Mouse (Mus musculus): ENCODE results near the gene Gsto2.
"Not testable (repeated sequence)": the region's sequence is repeated elsewhere in the genome, so short reads cannot be mapped to it uniquely, and the experiment has no call there.

Gene Gsto2

DNA sequence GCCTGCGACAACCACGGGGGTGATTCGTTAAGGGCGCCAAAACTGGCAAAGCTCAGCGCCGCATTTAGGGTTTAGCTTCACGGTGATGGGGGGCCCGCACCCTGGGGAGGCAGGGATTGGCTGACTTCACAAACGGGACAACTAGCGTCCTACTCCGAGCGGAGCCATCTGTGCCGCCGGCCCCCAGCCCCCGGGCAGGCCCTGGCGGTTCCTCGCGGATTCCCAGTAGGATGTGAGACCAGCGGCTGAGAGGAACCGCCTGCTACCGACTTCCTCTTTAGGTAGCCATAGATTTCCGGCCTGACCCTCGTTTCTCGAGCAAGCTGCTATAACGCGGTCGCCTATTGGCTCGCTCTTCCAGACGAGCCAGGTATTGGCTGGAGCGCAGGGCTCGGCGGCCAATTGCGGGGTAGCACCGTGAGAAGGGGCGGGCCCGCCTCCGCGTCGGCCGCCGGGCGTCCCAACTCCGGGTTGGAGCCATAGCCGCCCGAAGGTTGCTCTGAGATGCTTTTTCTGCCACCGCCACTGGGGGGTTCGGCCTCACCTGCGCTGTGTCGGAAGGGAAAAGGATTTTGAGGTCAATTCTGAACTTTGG lies at the start of gene Gsto2:
Gene Gsto2, plus strand, starts transcription at position 182 of the 595 bp plus-strand sequence.
- DNase-seq = peak; percentile 92

DNA sequence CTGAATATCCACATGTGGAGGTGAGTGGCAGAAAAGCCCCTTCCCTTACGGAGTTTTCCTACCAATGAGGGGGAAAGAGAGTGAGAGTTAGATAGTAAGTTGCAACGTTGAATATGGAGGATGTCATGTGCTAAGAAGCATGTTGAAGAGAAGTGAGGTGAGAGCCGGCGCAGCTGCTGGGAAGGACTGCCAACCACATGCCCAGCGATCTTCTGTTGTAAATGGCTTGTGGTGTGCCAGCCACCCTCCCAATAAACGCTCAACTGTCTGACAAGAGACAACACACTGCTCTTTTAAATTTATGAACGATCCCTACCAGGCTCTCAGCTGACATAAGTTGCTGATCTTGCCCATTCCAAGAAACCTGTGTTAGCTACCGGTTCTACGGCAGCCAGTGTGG lies 47.6 kb upstream of the Gsto2 start:
- no peak for DNase-seq

DNA sequence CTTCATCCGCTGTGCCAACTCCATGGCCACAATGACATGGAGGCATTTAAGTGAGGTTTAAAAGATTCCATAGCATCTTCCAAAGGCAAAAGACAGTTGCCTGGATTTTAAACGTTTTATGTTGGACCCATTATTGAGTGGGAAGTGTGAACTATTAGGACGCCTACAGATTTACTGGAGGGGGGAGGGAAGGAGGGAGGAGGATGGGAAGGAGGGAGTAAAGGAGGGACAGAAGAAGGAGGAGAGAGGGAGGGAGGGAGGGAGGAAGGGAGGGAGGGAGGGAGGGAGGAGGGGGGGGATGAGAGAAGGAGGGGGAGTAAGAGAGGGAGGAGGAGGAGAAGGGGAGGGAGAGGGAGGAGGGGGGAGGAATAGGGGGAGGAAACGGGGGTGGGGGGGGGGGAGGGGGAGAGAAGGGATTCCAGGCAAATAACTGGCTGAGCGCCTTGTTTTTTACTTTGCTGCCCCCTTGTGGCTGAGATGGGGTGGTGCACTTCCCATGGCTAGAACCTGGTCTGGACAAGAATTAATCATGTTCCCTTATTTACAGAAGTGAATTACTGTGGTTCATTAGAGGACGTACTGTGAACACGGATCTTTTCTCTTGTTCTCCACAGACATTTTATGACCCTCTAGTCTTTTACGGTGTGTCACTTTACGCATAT lies 44.4 kb upstream of the Gsto2 start:
- peak; percentile 70 for DNase-seq

DNA sequence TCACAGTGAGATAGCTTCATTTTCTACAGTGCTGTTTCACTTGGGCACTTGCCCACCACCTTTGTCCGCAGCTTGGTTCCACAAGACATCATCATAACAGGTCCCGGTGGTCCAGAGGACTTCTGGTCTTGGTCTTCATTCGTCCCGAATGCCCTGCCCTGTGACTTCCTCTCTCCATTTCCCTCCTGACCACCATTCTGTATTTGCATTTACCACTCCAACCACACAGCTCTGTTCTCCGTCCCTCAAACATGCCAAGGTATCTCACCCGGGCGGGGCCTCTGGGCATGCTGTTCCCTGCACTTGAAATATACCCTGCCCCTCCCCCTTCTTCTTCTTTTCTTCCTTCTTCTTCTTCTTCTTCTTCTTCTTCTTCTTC lies 43.9 kb upstream of the Gsto2 start:
- DNase-seq = no peak

DNA sequence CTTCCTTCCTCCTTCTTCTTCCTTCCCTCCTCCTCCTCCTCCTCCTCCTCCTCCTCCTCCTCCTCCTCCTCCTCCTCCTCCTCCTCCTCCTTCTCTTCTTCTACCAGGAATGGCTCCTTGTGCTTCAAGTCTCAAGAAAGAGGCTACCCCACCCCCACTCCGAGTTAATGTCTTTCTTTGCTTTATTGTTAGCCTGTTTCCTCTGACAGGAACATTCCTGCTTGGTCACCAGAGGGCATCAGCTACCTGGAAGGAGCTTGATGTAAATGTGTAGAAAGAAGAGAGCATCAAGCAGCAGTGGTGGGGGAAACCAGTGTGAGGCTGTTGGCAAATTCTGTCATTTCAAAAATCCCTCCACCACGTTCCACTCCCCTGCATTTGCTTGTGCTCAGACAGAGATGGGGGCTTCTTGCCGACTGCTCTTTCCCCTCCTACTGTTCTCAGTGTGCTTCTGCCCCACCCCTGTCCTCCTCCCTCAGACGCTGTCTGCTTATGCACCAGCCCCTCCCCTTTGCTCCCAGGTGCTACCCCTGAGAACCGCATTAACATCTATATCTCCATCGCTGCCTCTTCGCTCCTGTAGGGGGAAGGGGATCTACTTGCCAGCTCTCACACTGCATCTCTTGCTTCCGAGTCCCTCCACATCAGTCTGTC lies 43.1 kb upstream of the Gsto2 start:
- DNase-seq = no peak

DNA sequence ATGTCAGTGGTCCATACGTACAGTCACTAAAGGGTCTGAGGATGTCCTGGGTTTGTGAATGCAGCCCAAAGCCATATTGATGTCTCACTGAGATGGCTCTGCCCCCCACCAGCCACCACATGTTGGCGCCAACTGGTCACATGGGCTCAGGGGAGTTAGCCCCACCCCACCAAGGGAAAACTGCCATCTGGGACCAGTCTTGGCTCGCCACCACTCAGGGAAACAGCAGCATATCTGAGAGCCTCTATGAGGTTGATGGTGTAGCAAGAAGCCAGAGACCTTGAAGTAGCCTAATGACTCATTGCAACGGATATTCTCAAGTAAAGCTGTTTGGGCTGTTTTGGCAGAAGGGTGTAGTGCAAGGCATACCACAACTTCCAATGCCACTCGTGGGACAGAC lies 41.3 kb upstream of the Gsto2 start:
- no peak for DNase-seq

DNA sequence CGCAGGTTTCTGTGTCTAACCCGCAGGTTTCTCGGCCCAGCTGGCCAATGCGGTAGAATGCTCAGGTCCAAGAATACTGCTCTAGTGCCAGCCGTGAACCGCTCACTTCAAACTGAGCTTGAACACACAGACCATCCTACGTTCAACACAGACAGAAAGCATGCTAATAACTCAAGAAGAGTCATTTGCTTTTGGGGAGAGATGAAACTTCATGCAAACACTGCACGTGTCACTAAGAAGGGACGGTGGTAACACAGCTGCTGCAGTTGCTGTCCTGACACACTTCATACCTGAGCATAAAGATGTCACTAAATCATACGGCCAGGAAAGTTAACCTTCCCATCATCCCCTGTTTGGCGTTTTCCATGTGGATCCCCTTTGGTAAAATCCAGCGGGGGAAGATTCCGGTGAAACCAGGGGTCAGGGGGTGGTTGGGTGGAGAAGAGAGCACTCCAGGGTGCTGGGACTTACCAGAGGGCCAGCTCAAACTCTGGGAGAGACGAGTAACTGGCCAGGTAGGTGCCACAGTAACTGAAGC lies 35.4 kb upstream of the Gsto2 start:
- no peak for DNase-seq

DNA sequence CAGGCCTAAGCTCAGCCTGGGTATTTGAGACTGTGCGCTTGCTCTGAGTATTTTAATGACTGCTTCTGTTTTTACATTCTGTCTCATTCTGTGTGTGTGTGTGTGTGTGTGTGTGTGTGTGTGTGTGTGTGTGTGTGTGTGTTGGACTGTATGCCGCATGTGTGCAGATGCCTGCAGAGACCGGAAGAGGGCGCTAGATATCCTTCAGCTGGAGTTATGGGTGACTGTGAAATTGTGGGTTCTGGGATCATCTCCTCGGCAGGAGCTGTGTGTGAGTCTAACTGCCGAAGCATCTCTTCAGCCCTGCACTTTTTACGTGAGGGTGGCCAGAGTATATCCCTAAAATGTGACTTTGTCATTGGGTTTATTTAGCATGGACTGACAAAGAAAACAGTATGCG lies 34.2 kb upstream of the Gsto2 start:
- DNase-seq = no peak

DNA sequence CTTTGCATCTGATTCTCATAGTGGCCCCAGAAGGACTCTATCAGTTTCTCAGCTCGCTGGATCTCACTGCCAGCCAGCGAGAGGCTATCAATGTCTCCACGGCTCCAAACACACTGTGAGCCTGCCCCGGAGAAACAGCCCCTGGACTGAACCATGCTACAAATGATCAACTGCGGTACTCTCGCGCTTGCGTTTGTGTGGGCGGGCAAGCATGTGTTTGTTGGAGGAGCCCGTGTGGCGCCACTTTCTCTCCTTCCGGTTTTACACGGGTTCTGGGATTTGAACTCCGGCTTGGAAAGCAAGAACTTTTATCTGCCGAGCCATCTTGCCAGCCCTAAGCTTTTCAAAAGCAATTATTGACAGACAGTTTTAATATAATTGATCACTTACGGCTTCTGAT lies 33.0 kb upstream of the Gsto2 start:
- DNase-seq = no peak

DNA sequence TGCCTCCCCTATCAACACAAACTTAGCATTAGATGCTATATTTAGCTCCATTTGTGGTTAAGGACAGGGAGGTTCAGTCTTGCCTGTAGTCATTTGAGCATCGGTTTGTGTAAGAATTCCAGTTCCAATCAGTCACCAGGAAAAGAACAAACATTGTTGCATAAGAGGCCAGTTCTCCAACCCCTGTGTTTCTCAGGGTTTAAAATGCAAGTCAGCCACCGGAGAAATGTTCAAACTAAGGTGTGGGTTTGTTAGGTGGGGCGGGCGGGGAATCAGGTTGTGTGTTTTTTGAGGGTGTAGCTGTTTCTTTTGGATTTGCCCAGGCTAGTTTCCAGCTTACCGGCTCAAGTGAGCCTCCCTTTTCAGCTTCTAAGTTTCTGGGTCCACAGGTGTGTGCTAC lies 30.7 kb upstream of the Gsto2 start:
- DNase-seq = no peak

DNA sequence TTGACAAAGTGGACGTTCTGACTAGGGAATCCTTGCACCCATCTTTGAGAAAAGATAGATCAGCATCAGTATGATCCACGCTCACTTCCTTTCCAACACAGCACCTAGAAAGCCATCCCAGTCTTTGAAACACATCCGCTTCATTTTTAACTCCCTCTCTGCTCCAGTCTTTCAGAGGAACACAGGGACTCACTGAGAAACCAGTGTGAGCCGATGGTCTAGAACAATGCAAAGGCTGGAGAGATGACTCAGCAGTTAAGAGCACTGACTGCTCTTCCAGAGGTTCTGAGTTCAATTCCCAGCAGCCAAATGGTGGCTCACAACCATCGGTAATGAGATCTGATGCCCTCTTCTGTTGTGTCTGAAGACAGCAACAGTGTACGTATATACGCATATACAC lies 29.6 kb upstream of the Gsto2 start:
- no peak for DNase-seq

DNA sequence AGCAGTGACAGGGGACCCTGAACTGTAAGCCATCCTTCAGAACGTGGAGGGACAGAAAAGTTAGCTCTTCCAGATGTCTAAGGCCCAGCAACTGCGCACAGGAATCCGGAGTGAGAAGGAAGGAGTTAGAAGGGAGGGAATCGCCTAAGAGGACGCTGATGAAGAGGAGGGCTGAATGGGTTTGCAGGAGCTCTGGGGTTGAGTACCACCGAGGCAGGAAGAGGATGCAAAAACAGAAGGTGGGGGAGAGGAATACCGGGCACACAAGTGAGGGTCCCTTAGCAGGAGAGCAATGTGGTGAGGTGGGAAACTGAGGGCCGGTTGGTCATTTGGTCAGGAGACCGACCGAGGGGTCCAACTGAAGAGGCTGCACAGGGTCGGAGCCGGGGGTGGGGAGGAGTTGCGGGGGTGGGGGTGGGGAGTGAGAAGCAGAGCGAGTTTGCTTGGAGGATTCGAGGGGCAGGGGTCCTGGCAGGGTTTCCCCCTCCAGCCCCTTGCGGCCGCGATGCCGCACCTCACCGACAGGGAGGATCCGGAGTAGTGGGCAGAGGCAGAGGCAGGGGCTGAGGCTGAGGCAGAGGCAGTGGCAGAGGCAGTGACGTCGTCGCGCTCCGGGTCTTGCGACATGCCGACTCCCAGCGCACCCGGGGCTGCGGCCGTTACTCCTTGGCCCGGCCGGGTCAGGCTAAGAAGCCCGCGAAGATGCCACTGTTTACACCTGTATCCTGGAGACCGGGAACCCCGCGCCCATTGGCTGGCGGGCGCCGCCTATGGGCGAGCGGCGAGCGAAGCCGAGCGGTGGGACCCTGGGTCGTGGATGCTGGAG lies 28.4 kb upstream of the Gsto2 start:
- DNase-seq = peak; percentile 22

DNA sequence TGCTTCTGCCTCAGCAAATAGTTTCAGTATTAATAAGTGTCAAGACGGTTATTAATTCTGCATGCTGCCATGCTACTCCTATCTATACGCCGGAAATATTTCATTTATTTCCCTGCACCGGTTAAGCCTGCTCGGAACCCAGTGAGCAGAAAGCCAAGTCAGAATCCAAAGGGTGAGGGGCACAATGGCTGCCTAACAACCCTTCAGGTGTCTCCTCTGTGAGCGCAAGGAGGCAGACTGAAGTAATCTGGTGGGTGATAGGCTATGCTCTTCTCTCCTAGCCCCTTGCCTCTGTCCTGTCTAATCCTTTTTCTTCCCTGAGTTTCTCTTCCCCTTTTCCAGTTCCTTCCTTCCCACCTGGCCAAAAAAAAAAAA lies 27.8 kb upstream of the Gsto2 start:
- no peak for DNase-seq

DNA sequence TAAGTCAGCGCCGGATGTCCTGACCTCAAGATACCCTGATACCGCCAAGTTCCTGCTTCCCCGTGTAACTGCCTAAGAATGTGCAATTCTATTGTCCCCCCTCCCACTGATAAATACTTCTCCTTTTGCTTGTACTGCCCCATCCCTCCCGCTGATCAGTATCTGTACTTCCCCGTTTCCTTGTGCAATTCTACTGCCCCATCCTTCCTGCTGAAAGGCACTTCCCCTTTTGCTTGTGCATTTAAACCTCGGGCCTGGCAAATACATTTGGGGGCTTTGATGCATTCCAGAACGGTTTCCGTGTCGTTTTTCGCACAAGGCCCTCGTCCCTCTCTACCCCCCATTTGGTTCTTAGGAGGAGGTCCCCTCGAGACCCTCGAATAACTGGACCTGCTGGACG lies 24.1 kb upstream of the Gsto2 start:
- not testable (repeated sequence) for DNase-seq

DNA sequence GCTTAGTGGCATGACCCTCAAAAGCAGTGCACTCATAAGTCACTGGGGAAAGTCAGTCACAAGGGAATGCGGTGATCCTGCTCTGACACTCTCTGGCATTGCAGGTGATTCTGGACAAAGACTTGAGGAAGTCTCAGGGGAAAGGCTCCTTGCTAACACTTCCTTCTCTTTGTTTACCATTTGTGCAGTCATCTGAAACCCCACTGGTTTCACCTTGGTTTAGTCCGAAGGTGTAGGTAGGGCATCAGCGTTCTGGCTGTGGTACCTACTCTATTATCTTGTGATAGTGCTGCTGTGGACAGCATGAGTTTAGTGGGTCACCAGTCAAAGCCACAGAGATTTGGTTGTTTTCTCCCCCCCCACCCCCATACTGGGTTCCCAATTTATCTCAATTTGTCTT lies 15.6 kb upstream of the Gsto2 start:
- no peak for DNase-seq

DNA sequence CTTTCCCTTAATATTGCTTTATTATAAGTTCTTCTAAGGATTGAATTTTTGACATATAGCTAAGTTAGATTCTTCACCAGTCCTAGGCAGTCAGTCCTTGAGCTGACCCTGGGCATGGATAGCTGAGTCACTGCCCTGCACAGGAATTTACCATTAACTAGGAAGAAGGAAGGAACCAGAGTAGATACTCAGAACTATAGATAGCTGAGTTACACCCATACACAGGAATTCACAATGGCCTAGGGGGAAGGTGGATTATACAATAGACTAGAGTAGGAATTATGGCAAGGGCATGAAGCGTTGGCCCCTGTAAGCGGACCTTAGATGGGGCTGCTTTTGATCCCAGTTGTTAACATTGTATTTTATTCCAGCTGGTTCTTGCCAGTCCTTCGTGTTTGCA lies 13.2 kb upstream of the Gsto2 start:
- DNase-seq = not testable (repeated sequence)

DNA sequence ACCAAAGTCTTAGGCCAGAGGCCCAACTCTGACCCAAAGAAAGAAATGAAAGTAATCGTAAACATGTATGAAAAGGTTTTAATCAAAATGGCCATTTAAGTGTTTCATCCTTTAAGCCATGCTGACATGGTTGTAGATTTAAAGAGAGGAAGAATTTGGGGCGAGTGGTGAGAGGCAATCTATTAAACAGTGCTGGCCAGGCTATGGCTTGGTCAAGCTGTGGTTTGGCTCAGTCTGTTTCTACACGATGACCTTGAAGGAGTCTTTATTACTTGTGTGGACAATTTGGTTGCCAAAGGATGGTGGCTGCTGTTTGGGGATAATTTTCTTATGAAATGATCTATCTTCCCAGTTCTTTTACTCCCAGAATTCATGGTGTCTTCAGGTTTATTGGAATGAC lies 12.3 kb upstream of the Gsto2 start:
- DNase-seq = no peak

DNA sequence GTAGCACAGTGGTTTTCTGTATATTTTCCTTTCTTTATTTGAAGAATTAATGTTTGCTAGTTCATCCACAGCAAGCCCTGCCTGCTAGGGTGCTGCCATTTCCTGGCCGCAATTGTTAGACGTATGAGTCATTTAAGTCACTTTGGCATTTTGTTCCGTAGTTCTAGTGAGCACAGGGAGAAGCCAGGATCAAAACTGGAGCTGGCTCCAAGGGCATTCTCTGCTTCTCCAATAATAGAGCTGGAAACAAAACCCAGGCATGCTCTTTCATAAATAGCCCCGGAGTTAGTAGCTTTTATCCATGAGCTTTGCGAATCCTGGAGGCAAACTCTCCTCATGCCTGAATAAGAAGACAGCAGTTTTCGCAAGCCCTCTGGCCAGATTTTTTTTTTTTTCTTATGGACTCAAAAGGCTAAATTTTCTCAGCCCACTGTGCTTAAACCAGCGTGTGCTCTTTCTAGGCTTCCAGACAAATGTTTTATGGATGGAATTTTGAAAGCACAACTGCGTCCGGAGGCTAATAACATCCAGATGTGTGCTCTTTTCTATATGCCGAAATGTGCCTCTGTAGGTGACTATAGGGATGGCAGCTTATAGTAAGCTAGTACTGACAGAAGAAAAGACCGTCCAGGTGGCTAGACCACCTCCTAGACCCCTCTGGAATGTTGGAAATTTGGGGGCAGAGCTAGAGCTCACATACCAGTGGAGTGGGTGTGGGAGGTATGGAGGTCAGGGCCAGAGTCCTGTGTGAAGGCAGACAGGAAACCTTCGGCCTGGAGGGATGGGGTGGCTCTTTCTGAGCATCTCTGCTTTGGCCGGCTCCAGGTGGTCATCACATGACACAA lies 11.2 kb upstream of the Gsto2 start:
- no peak for DNase-seq

DNA sequence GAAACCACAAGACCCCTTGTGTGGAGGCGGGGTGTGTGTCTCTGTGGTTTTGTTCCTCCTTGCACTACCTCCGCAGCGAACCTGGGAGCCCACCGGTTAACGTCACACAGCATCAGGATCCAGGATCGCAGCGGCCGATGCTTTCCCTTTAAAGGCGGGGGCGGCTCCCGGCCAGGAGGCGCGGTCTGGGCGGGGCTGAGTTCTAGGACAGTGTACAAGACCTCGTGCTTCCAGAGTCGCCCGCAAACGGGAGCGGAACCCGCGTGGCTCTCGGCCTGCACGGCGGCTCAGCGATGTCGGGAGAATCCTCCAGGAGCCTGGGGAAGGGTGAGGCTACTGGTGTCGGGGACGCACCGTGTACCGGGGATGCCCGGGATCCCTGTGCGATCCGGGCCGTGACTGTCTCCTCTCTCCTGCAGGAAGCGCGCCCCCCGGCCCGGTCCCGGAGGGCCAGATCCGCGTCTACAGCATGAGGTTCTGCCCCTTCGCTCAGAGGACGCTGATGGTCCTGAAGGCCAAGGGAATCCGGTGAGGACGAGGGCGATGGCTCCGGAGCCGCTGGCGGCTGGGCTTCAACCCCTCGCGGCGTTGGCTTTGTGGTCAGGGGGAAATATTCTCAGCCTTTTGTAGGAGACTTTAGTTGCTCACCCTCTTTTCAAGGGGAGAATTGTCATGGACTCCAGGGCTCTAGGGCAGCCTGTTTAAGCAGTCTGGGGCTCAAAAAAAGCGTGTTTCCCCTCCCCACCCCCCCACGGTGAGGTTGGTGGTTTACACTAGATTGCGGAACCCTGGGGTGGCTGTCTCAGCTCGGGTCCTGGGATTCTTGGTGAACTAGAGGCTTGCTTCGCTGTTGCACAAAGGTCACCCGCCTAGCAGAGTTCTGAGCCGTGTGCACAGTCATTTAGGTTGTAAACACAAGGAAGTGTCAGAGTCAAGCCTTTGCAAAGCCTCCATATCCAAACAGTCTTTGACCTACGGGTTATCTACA lies 10.2 kb upstream of the Gsto2 start, which contains the start of gene Gsto1:
Gene Gsto1, plus strand, starts transcription at position 175 of the 988 bp plus-strand sequence.
- peak; percentile 89 for DNase-seq

DNA sequence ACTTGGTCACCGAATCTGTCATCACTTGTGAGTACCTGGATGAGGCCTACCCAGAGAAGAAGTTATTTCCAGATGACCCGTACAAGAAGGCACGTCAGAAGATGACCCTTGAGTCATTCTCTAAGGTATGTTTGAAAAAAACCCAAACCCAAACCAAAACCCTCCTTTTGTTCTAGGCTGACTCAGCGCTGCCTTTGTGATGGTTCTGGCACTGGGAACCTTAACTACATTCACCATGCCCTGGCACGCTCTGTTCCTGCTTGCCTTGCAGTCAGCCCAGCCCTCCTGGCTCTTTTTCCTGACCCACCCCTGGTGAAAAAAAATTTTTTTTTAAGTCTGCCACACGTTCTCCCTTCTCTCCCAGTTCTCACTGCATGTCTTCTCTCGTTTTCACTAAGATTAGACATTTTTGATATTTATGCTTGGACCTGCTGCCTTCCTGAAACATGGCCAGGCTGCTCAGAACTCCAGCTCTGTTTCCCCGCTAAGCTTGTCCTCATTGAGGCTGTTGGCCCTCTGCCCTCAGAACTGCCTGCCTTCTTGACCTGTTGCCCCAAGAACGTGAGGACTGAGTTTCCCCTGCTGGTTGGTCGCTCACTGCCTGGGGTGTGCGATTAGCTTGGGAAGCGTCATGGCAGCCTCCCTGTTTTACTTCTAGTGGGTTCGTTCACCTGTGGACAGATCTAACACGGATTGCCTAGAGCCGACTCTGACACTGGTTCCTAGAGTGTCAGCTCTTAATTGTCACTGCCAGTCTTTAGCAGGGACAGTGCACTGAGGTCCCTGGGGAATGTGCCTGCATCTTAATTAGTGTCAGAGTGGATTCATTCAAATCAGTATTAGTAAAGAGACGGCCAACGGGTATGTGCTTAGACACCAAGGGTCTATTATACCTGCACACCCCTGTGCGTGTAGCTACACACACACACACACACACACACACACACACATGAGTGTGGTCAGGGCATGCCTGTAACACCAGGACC lies 7.1 kb upstream of the Gsto2 start:
- no peak for DNase-seq

Data from cerebellum, adult 8-10 months (tissue).